Mouse (Mus musculus) kidney, adult 2 months (tissue): ENCODE measurements at regions not wholly inside any gene's neighbourhood (a gene's known extent, or its start where the extent isn't known, plus 50 kb on each side); places are given as distances from the start of the nearest gene placed in this dataset.
"Not testable (repeated sequence)": the region's sequence is repeated elsewhere in the genome, so short reads cannot be mapped to it uniquely, and the experiment has no call there.

ENCODE experiments used
- DNase-seq: peaks from one replicate; pipeline ENCODE4 v3.0.0; 2021
- H3K27ac ChIP-seq: fragments of 200-500 bp; 2 replicates; pipeline ENCODE4 v1.5.1; 2012; ENCODE audit warnings: low read depth, low read length, control low read depth, inconsistent platforms; ENCODE audit not compliant: insufficient read depth
- H3K27me3 ChIP-seq: fragments of 200-500 bp; replicated peaks from 2 replicates; pipeline ENCODE4 v1.6.1; 2012; ENCODE audit warnings: mild to moderate bottlenecking, moderate library complexity, low read length, inconsistent platforms; ENCODE audit not compliant: control insufficient read depth, insufficient read depth
- H3K36me3 ChIP-seq: fragments of 200-500 bp; 2 replicates; pipeline ENCODE4 v1.6.1; 2012; ENCODE audit warnings: mild to moderate bottlenecking, moderate library complexity, low read length, inconsistent platforms; ENCODE audit not compliant: control insufficient read depth, insufficient read depth
- H3K4me1 ChIP-seq: fragments of 200-500 bp; 2 replicates; pipeline ENCODE4 v1.6.1; 2011; ENCODE audit warnings: low read length; ENCODE audit not compliant: control insufficient read depth, insufficient read depth
- H3K4me3 ChIP-seq: fragments of 200-500 bp; 2 replicates; pipeline ENCODE4 v1.5.1; 2011; ENCODE audit warnings: mild to moderate bottlenecking, low read depth, low read length, control low read depth; ENCODE audit not compliant: insufficient read depth
- CTCF ChIP-seq: fragments of 200-500 bp; conservative IDR thresholded peaks from 2 replicates; pipeline ENCODE4 v1.5.1; 2011; ENCODE audit warnings: low read depth, mild to moderate bottlenecking, control low read depth, low read length, moderate library complexity, mixed read lengths; ENCODE audit not compliant: insufficient read depth, insufficient read length
- POLR2A ChIP-seq: fragments of 200-500 bp; IDR thresholded peaks from one replicate; pipeline ENCODE4 v1.6.1; 2011; ENCODE audit warnings: low read depth, low read length, control low read depth
- WGBS: fragments of 180-500 bp; shearing (Covaris S2); methylation state at CpG from one replicate; pipeline ENCODE4 v1.1.7; 2018; 5-methylcytosine and 5-hydroxymethylcytosine counted together

DNA sequence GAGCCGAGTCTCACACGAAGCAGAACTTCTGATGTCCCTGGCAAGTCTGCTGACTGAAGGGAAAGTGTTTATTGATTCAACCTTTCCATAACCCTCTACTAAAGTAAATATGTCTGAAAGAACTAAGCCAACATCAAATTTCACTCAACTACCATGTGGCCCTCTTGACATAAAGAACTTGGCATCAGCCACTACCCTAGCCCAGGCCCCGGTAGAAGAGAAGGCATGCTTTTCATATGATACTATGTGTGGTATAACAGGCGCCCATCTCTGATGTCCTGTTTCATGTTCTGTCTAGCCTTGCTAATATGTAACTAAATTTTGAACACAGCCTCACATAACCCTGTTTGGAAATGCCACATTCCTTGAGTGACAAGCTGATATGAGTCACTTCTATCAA, 811.0 kb upstream of the Sox9 start:
- no peak overlapping the region for H3K4me3 ChIP-seq
- H3K36me3 ChIP-seq = no peaks in the 10 kb centered on the region
- DNase-seq = no peak
- TF ChIP-seq CTCF (no peak), POLR2A (no peak)
- 82% methylated on average over 4 of the region's 4 CpGs for WGBS
- no peak overlapping the region for H3K27ac ChIP-seq
- no peaks in the 10 kb centered on the region for H3K27me3 ChIP-seq
- H3K4me1 ChIP-seq = no peaks in the 10 kb centered on the region

DNA sequence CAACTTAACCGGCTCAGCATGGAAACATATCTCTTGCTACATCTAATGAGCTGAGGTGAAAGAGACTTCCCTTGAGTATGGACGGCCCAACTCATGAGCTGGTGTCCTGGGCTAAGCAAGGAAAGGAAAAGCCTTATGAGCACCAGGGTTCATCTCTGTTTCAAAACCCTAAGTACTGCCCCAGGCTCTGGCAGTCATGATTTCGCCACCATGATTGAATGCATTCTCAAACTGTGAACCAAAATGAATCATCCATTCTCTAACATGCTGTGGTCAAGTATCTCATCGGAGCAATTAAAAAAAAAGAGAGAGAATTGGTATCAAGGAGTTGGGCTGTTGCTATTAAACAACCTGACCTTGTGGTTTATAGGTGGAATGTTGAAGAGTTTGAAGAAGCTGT, 803.4 kb upstream of the Sox9 start:
- no peaks in the 10 kb centered on the region for H3K36me3 ChIP-seq
- DNase-seq = no peak
- H3K27me3 ChIP-seq = no peaks in the 10 kb centered on the region
- TF ChIP-seq CTCF (no peak), POLR2A (no peak)
- no peak overlapping the region for H3K27ac ChIP-seq
- WGBS = 88% methylated on average over 4 of the region's 4 CpGs
- H3K4me3 ChIP-seq = no peak overlapping the region
- no peaks in the 10 kb centered on the region for H3K4me1 ChIP-seq

GRCm38 (mm10) chr11:111996395-111996794, 785.6 kb upstream of the Sox9 start:
- Histone ChIP-seq H3K4me1 (no peaks in the 10 kb centered on the region), H3K4me3 (no peak overlapping the region), H3K27me3 (no peaks in the 10 kb centered on the region), H3K36me3 (no peaks in the 10 kb centered on the region), H3K27ac (no peak overlapping the region)
- no peak for DNase-seq
- TF ChIP-seq POLR2A = no peak
- TF ChIP-seq CTCF = no peak
- 37% methylated on average over 4 of the region's 4 CpGs for WGBS

- not testable (repeated sequence) for H3K27ac ChIP-seq, H3K4me3 ChIP-seq, H3K27me3 ChIP-seq, H3K36me3 ChIP-seq, DNase-seq, H3K4me1 ChIP-seq
- 79% methylated on average over 1 of the region's 2 CpGs for WGBS
Measured at GRCm38 (mm10) chr11:112010848-112011247, 771.2 kb upstream of the Sox9 start.

- 80% methylated on average over 3 of the region's 3 CpGs for WGBS
- Histone ChIP-seq H3K27ac (no peak overlapping the region), H3K4me1 (no peaks in the 10 kb centered on the region), H3K27me3 (no peaks in the 10 kb centered on the region), H3K36me3 (no peaks in the 10 kb centered on the region), H3K4me3 (no peak overlapping the region)
- no peak for DNase-seq
- TF ChIP-seq CTCF (no peak), POLR2A (no peak)
Measured at GRCm38 (mm10) chr11:112017906-112018305, 764.1 kb upstream of the Sox9 start.

DNA sequence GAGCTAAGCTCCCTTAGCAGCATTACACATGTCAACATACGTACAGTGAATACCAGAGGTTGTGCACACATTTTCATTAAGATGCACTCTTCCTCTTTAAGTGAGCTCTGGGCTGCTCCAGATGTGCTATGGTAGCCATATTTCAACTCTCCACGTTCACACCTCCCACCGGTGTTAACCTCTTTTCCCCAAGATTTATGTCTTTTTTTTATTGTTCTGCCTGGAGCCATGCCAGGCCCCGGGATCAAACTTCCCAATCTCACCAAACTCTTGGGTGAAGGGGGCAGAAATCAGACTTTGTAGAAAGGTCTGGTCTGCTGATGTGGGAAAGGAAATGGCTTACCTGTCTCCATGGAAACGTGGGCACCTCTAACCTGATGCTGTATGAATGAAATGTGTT, 754.0 kb upstream of the Sox9 start:
- WGBS = 32% methylated on average over 5 of the region's 5 CpGs
- TF ChIP-seq CTCF = no peak
- no peak for TF ChIP-seq POLR2A
- Histone ChIP-seq H3K4me1 (no peaks in the 10 kb centered on the region), H3K27ac (no peak overlapping the region), H3K4me3 (no peak overlapping the region), H3K36me3 (no peaks in the 10 kb centered on the region), H3K27me3 (no peaks in the 10 kb centered on the region)
- DNase-seq = no peak

GRCm38 (mm10) chr11:112038741-112039140, 743.3 kb upstream of the Sox9 start:
- Histone ChIP-seq H3K36me3 (no peaks in the 10 kb centered on the region), H3K27ac (no peak overlapping the region), H3K27me3 (no peaks in the 10 kb centered on the region), H3K4me1 (no peaks in the 10 kb centered on the region), H3K4me3 (no peak overlapping the region)
- no peak for DNase-seq
- WGBS = 94% methylated on average over 11 of the region's 11 CpGs
- no peak for TF ChIP-seq CTCF
- TF ChIP-seq POLR2A = no peak

DNA sequence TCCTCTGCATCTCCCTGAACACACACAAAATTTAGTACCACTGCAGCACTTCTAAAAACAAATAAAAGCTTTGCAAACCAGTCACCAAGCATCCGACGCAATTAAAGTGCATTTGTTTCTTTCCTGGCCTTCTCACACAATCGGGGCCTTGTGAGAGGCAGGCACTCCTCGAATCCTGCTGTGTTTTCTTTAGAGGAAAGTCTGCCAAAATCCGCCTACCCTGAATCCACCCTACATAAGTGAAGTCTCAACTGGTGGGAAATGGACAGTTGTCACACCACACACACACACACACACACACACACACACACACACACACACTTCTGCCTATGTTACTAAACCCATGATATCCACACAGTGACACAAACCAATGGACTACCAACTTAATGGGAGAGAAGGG, 737.6 kb upstream of the Sox9 start:
- Histone ChIP-seq H3K27me3 (no peaks in the 10 kb centered on the region), H3K27ac (no peak overlapping the region), H3K4me3 (no peak overlapping the region), H3K36me3 (no peaks in the 10 kb centered on the region), H3K4me1 (no peaks in the 10 kb centered on the region)
- no peak for DNase-seq
- 51% methylated on average over 5 of the region's 5 CpGs for WGBS
- TF ChIP-seq POLR2A (no peak), CTCF (no peak)
